Mouse (Mus musculus): ENCODE measurements at regions not wholly inside any gene's neighbourhood (a gene's known extent, or its start where the extent isn't known, plus 50 kb on each side); places are given as distances from the start of the nearest gene placed in this dataset.

GRCm38 (mm10) chr19:54557984-54558383, 514.0 kb downstream of the Adra2a start:
- Histone ChIP-seq H3K4me1 (ENCODE audit: insufficient read depth) (no peaks in the 10 kb centered on the region), H3K4me3 (ENCODE audit: low read depth, low read length) (no peak overlapping the region), H3K27me3 (ENCODE audit: insufficient read depth, low read length) (no peaks in the 10 kb centered on the region), H3K9me3 (ENCODE audit: low read depth, low read length) (no peaks in the 10 kb centered on the region), H3K9ac (no peak overlapping the region), H3K36me3 (ENCODE audit: insufficient read depth) (no peaks in the 10 kb centered on the region), H3K27ac (ENCODE audit: low read depth) (no peak overlapping the region), H3K4me2 (no peak overlapping the region)
- DNase-seq (no peak), ATAC-seq (ENCODE audit: insufficient read depth) (no peak)
- TF ChIP-seq CTCF (IDR thresholded peaks at IDR 0.05; ENCODE audit: low read depth), result no peak
- 77% methylated on average over 3 of the region's 3 CpGs for WGBS

GRCm38 (mm10) chr19:54583574-54583973, 539.6 kb downstream of the Adra2a start:
- WGBS, result 88% methylated on average over 2 of the region's 2 CpGs

GRCm38 (mm10) chr19:54584687-54585237, 540.8 kb downstream of the Adra2a start:
- H3K27ac ChIP-seq (ENCODE audit: low read depth), result no peak overlapping the region
- WGBS, result 74% methylated on average over 3 of the region's 3 CpGs
- DNase-seq, result no peak
- ATAC-seq (ENCODE audit: insufficient read depth), result no peak
- no peak overlapping the region for H3K4me2 ChIP-seq
- no peak overlapping the region for H3K4me3 ChIP-seq (ENCODE audit: low read depth, low read length)
- no peaks in the 10 kb centered on the region for H3K4me1 ChIP-seq (ENCODE audit: insufficient read depth)
- H3K36me3 ChIP-seq (ENCODE audit: insufficient read depth), result no peaks in the 10 kb centered on the region
- H3K27me3 ChIP-seq (ENCODE audit: insufficient read depth, low read length), result no peaks in the 10 kb centered on the region
- H3K9me3 ChIP-seq (ENCODE audit: low read depth, low read length), result no peaks in the 10 kb centered on the region
- no peak overlapping the region for H3K9ac ChIP-seq
- no peak for TF ChIP-seq CTCF (IDR thresholded peaks at IDR 0.05; ENCODE audit: low read depth)

More at GRCm38 (mm10) chr19:54583574-54583973, 539.6 kb downstream of the Adra2a start:
- Histone ChIP-seq H3K27ac (ENCODE audit: low read depth) (no peak overlapping the region), H3K9ac (no peak overlapping the region), H3K9me3 (ENCODE audit: low read depth, low read length) (no peaks in the 10 kb centered on the region), H3K4me1 (ENCODE audit: insufficient read depth) (no peaks in the 10 kb centered on the region), H3K4me3 (ENCODE audit: low read depth, low read length) (no peak overlapping the region), H3K4me2 (no peak overlapping the region), H3K27me3 (ENCODE audit: insufficient read depth, low read length) (no peaks in the 10 kb centered on the region), H3K36me3 (ENCODE audit: insufficient read depth) (no peaks in the 10 kb centered on the region)
- DNase-seq (no peak), ATAC-seq (ENCODE audit: insufficient read depth) (no peak)
- TF ChIP-seq CTCF (IDR thresholded peaks at IDR 0.05; ENCODE audit: low read depth), result no peak

- H3K4me2 ChIP-seq, result no peak overlapping the region
- H3K4me1 ChIP-seq (ENCODE audit: insufficient read depth), result no peaks in the 10 kb centered on the region
- ATAC-seq (ENCODE audit: insufficient read depth), result no peak
- H3K36me3 ChIP-seq (ENCODE audit: insufficient read depth), result no peaks in the 10 kb centered on the region
- no peak overlapping the region for H3K4me3 ChIP-seq (ENCODE audit: low read depth, low read length)
- 53% methylated on average over 1 of the region's 1 CpGs for WGBS
- TF ChIP-seq CTCF (IDR thresholded peaks at IDR 0.05; ENCODE audit: low read depth), result no peak
- no peak overlapping the region for H3K9ac ChIP-seq
- no peaks in the 10 kb centered on the region for H3K9me3 ChIP-seq (ENCODE audit: low read depth, low read length)
- no peaks in the 10 kb centered on the region for H3K27me3 ChIP-seq (ENCODE audit: insufficient read depth, low read length)
- DNase-seq, result no peak
- no peak overlapping the region for H3K27ac ChIP-seq (ENCODE audit: low read depth)
Measured at GRCm38 (mm10) chr19:54585326-54585725, 541.4 kb downstream of the Adra2a start.

- H3K4me2 ChIP-seq, result no peak overlapping the region
- no peaks in the 10 kb centered on the region for H3K4me1 ChIP-seq (ENCODE audit: insufficient read depth)
- no peaks in the 10 kb centered on the region for H3K27me3 ChIP-seq (ENCODE audit: insufficient read depth, low read length)
- 74% methylated on average over 6 of the region's 6 CpGs for WGBS
- DNase-seq (no peak), ATAC-seq (ENCODE audit: insufficient read depth) (no peak)
- H3K9ac ChIP-seq, result no peak overlapping the region
- no peak overlapping the region for H3K27ac ChIP-seq (ENCODE audit: low read depth)
- no peaks in the 10 kb centered on the region for H3K9me3 ChIP-seq (ENCODE audit: low read depth, low read length)
- no peak overlapping the region for H3K4me3 ChIP-seq (ENCODE audit: low read depth, low read length)
- TF ChIP-seq CTCF (IDR thresholded peaks at IDR 0.05; ENCODE audit: low read depth), result no peak
- H3K36me3 ChIP-seq (ENCODE audit: insufficient read depth), result no peaks in the 10 kb centered on the region
Measured at GRCm38 (mm10) chr19:54603345-54603744, 523.7 kb downstream of the Gpam start.

- Histone ChIP-seq H3K4me3 (ENCODE audit: low read depth, low read length) (no peak overlapping the region), H3K9me3 (ENCODE audit: low read depth, low read length) (no peaks in the 10 kb centered on the region), H3K9ac (no peak overlapping the region), H3K4me2 (no peak overlapping the region), H3K36me3 (ENCODE audit: insufficient read depth) (no peaks in the 10 kb centered on the region), H3K27ac (ENCODE audit: low read depth) (no peak overlapping the region), H3K27me3 (ENCODE audit: insufficient read depth, low read length) (no peaks in the 10 kb centered on the region), H3K4me1 (ENCODE audit: insufficient read depth) (no peaks in the 10 kb centered on the region)
- 59% methylated on average over 1 of the region's 1 CpGs for WGBS
- no peak for TF ChIP-seq CTCF (IDR thresholded peaks at IDR 0.05; ENCODE audit: low read depth)
- DNase-seq, result no peak
- no peak for ATAC-seq (ENCODE audit: insufficient read depth)
Measured at GRCm38 (mm10) chr19:54605346-54605745, 521.7 kb downstream of the Gpam start.

GRCm38 (mm10) chr19:54616924-54617323, 510.1 kb downstream of the Gpam start:
- Histone ChIP-seq H3K4me2 (no peak overlapping the region), H3K27me3 (ENCODE audit: insufficient read depth, low read length) (no peaks in the 10 kb centered on the region), H3K4me1 (ENCODE audit: insufficient read depth) (no peaks in the 10 kb centered on the region), H3K9me3 (ENCODE audit: low read depth, low read length) (no peaks in the 10 kb centered on the region), H3K27ac (ENCODE audit: low read depth) (no peak overlapping the region), H3K4me3 (ENCODE audit: low read depth, low read length) (no peak overlapping the region), H3K36me3 (ENCODE audit: insufficient read depth) (no peaks in the 10 kb centered on the region), H3K9ac (no peak overlapping the region)
- ATAC-seq (ENCODE audit: insufficient read depth), result no peak
- no peak for DNase-seq
- no peak for TF ChIP-seq CTCF (IDR thresholded peaks at IDR 0.05; ENCODE audit: low read depth)
- 30% methylated on average over 4 of the region's 4 CpGs for WGBS

Data from lung, embryonic 14.5 days (tissue).